Mouse (Mus musculus) limb, embryonic 15.5 days (tissue): ENCODE measurements around the gene Tbc1d10c. TPM values are rescaled to one million over a fixed set of nuclear protein-coding genes. Genes with fewer than 3 reads are reported as not detected.
"Not testable (repeated sequence)": the region's sequence is repeated elsewhere in the genome, so short reads cannot be mapped to it uniquely, and the experiment has no call there.

ENCODE experiments used
- ATAC-seq: fragments of 200-750 bp; cut with Nextera tagmentation; 2 replicates; pipeline ENCODE4 v1.8.0; 2017; ENCODE audit warnings: low read depth, moderate TSS enrichment; ENCODE audit not compliant: insufficient number of reproducible peaks, low FRiP score, low TSS enrichment
- H3K27ac ChIP-seq: fragments of 300-500 bp; sonication (generic); 2 replicates; pipeline ENCODE4 v1.5.1; 2015; ENCODE audit warnings: moderate library complexity, mild to moderate bottlenecking, inconsistent platforms
- H3K27me3 ChIP-seq: fragments of 300-500 bp; sonication (generic); 2 replicates; pipeline ENCODE4 v1.6.1; 2015; ENCODE audit warnings: inconsistent platforms
- H3K36me3 ChIP-seq: fragments of 300-500 bp; sonication (generic); 2 replicates; pipeline ENCODE4 v1.6.1; 2015; ENCODE audit warnings: inconsistent platforms
- H3K4me1 ChIP-seq: fragments of 300-500 bp; sonication (generic); 2 replicates; pipeline ENCODE4 v1.6.1; 2015; ENCODE audit warnings: inconsistent platforms
- H3K4me2 ChIP-seq: fragments of 300-500 bp; sonication (generic); 2 replicates; pipeline ENCODE4 v1.6.1; 2015; ENCODE audit warnings: mild to moderate bottlenecking, inconsistent platforms
- H3K4me3 ChIP-seq: fragments of 300-500 bp; sonication (generic); 2 replicates; pipeline ENCODE4 v1.5.1; 2015; ENCODE audit warnings: mild to moderate bottlenecking, inconsistent platforms
- H3K9ac ChIP-seq: fragments of 300-500 bp; sonication (generic); 2 replicates; pipeline ENCODE4 v1.6.1; 2015; ENCODE audit warnings: inconsistent platforms
- H3K9me3 ChIP-seq: fragments of 300-500 bp; sonication (generic); 2 replicates; pipeline ENCODE4 v1.6.1; 2016; ENCODE audit warnings: inconsistent platforms
- WGBS: fragments of 180-500 bp; shearing (Covaris S2); methylation state at CpG from one replicate; pipeline ENCODE4 v1.1.7; 2015; 5-methylcytosine and 5-hydroxymethylcytosine counted together
- polyA plus RNA-seq: library from polyadenylated mRNA; unstranded; fragments of >200 nt; fragmentation: Nextera tagmentation; extraction: Ambion mirVana; gene quantifications from 2 replicates; pipeline ENCODE4 v1.2.1, GENCODE M21; 2015

Tbc1d10c gene
- polyA plus RNA-seq, 1 experiment from 2014 or later: 4.5 TPM

DNA sequence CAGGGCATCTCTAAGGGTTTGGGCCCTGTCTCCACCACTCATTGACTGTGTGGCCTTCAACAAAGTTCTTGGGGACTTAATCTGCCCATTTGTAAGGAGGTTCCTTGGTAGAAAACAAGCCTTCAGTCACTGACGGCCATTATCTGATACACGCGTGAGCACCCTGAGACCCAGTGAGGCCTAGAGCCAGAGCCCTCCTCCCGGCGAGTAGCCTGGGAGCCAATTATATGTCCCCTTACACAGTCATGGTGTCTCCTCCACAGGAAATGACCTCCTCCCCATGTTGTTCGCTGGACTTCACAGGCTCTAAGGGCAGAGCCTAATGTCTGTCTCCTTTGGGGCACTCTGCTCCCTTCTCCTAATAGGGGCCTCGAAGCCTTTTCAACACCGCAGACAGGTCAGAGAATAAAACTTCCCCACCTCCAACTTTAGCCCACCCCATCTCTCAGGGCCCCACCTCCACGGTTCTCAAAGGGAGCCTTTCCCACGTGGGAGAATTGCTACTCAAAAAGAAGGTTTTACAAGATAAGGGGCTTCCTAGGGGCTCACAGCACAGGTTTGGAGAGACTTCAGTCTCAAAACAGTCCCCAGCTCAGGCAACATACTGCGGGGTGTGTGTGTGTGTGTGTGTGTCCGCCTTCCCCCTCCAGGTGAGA lies 44.6 kb downstream of the Tbc1d10c start:
- H3K27me3 ChIP-seq: no peaks in the 10 kb centered on the region
- no peak overlapping the region for H3K27ac ChIP-seq
- WGBS: 61% methylated on average over 12 of the region's 12 CpGs
- H3K9ac ChIP-seq: no peak overlapping the region
- peaks cover 22% of the 10 kb centered on the region for H3K4me1 ChIP-seq
- no peak overlapping the region for H3K4me3 ChIP-seq
- H3K4me2 ChIP-seq: no peak overlapping the region
- ATAC-seq: no peak
- no peaks in the 10 kb centered on the region for H3K9me3 ChIP-seq
- H3K36me3 ChIP-seq: peaks cover 18% of the 10 kb centered on the region

DNA sequence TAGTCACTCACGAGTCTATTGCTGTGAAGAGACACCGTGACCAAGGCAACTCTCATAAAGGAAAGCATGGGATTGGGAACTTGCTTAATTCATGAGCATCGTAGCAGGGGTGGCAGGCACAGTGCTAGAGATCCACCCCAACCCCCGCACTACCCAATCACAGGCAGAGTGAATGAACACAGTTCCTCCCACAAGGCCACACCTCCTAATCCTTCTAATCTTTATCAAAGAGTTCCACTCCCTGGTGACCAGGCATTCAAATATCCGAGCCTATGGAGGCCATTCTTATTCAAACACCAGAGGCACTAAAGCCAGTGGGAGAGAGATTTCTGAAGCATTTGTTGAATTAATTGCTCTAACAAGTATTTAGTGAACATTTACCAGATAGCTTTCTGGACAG lies 45.1 kb downstream of the Tbc1d10c start:
- H3K4me3 ChIP-seq: no peak overlapping the region
- 86% methylated on average over 5 of the region's 5 CpGs for WGBS
- no peaks in the 10 kb centered on the region for H3K9me3 ChIP-seq
- H3K4me2 ChIP-seq: no peak overlapping the region
- no peaks in the 10 kb centered on the region for H3K27me3 ChIP-seq
- H3K36me3 ChIP-seq: peaks cover 13% of the 10 kb centered on the region
- no peak for ATAC-seq
- H3K27ac ChIP-seq: no peak overlapping the region
- H3K9ac ChIP-seq: no peak overlapping the region
- peaks cover 22% of the 10 kb centered on the region for H3K4me1 ChIP-seq

DNA sequence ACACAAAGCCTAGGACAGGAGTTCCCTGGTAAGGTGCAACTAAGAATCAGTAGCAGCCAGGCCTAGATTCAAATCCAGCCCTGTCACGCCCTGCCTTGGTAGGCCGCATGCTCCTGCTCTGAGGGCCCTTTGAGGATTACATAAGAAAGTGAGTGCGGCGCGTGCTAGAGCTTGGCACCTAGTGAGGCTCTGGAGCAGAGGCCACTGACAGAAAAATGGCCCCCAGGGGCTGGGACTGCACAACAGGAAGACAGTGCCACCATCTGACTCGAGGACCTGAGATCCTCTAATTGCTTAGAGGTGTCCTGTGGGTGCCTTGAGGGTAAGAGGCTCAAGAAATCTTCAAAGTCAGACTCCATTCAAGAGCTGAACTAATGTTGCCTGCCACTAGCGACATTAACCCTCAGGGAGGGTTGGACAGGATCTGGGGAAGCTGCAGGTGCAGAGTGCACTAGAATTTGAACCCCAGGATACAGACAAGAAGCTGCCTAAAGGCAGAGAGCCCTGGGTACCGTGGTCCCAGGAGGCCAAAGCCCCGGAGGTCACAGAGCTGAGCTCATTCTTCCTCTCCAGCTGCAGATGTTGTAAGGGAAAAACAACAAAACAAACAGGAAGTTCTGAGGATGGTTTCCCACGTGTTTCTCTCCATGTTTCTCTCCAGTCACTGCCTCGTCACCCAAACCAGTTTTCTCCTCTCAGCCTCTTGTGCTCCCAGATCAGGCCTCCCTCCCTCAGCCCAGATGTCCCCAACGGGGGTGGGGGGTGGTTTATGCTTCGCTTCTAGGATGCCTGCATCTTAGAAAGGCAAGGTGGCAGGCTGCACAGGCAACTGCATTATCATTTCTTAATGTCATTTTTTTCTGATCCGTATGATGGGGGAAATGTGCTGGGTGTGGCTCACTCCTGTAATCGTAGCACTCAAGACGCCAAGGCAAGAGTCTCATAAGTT lies 46.3 kb downstream of the Tbc1d10c start:
- no peak for ATAC-seq
- no peak overlapping the region for H3K27ac ChIP-seq
- H3K4me1 ChIP-seq: peaks cover 17% of the 10 kb centered on the region
- no peaks in the 10 kb centered on the region for H3K9me3 ChIP-seq
- 77% methylated on average over 16 of the region's 16 CpGs for WGBS
- H3K27me3 ChIP-seq: no peaks in the 10 kb centered on the region
- no peak overlapping the region for H3K4me3 ChIP-seq
- no peak overlapping the region for H3K4me2 ChIP-seq
- H3K9ac ChIP-seq: no peak overlapping the region
- H3K36me3 ChIP-seq: peaks cover 1% of the 10 kb centered on the region

DNA sequence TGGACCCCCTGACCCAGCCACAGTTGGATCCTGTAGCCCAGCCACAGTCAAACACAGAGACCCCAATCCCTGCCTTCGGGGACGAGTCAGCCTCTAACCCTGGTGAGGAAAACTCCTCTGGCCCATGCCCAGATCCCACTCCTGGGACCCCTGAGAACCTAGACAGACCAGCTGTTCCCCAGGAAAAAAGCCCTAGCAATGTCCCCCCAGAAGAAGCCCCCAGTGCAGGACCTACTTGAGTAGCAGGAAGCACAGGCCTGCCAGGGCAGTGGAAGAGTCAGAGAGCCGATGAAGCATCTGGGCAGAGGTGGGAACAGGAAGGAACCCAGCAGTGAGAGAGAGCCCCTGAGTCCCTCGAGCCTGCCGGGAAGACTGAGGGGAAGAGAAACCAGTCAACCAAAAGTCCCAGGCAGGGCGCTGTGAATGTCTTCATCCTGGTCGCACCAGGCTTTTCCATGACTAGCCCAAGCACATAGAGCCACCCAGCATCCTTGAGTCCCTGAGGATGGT lies 47.3 kb downstream of the Tbc1d10c start, which contains the start of gene Cabp4:
TSS of gene Cabp4 (minus strand) at position 275 of the 510 bp plus-strand sequence.
- H3K4me2 ChIP-seq: no peak within 1 kb of the TSS
- ATAC-seq: no peak
- H3K27me3 ChIP-seq: no peaks in the 10 kb centered on the region
- H3K9me3 ChIP-seq: no peaks in the 10 kb centered on the region
- peaks cover 7% of the 10 kb centered on the region for H3K4me1 ChIP-seq
- WGBS: 77% methylated on average over 7 of the region's 7 CpGs
- no peak within 1 kb of the TSS for H3K4me3 ChIP-seq
- H3K9ac ChIP-seq: no peak within 1 kb of the TSS
- H3K27ac ChIP-seq: no peak within 1 kb of the TSS
- no peaks in the 10 kb centered on the region for H3K36me3 ChIP-seq

DNA sequence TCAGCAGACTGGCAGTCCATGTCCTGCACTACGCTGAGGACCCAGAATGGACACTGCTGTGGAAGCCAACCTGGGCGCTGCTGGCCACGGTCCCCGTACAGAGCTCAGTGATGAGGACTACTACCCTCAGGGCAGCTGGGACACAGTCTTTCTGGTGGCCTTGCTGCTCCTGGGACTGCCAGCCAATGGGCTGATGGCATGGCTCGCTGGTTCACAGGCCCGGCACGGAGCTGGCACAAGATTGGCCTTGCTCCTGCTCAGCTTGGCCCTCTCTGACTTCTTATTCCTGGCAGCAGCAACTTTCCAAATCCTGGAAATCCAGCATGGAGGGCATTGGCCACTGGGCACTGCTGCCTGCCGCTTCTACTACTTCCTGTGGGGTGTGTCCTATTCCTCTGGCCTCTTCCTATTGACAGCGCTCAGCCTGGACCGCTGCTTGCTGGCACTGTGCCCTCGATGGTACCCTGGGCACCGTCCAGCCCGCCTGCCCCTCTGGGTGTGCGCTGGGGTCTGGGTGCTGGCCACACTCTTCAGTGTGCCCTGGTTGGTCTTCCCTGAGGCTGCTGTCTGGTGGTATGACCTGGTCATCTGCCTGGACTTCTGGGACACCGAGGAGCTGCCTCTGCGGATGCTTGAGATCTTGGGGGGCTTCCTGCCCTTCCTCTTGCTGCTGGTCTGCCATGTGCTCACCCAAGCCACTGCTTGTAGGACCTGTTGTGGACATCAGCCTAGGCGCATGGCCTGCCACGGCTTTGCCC lies 48.5 kb downstream of the Tbc1d10c start:
- Histone ChIP-seq H3K4me2 (no peak overlapping the region), H3K27ac (no peak overlapping the region), H3K4me3 (no peak overlapping the region), H3K27me3 (no peaks in the 10 kb centered on the region), H3K9me3 (no peaks in the 10 kb centered on the region), H3K4me1 (peaks cover 1% of the 10 kb centered on the region; the same call in 1 of the 2 replicates), H3K36me3 (no peaks in the 10 kb centered on the region), H3K9ac (no peak overlapping the region)
- no peak for ATAC-seq
- WGBS: 91% methylated on average over 18 of the region's 18 CpGs

DNA sequence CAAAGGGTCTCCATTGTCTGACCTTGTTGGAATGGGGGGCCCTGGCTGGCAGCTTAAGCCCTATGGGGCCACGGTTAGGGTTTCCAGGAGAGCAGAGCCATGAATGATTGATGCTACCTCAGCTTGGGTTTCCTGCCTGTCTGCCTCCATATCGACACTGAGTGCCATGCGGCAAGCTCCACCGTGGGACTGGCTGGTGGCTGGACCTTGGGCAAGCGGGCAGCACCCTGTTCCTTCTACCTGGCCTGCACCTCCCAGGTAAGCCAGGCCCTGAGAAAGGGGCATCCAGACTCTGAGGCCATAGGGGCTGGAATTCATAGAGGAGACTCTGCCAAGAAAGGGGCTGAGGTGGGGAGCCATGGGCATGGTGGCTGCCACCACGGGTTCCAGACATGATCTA lies 50.9 kb downstream of the Tbc1d10c start:
- H3K36me3 ChIP-seq: no peaks in the 10 kb centered on the region
- no peak overlapping the region for H3K9ac ChIP-seq
- H3K27ac ChIP-seq: no peak overlapping the region
- H3K4me2 ChIP-seq: no peak overlapping the region
- no peaks in the 10 kb centered on the region for H3K27me3 ChIP-seq
- H3K4me3 ChIP-seq: no peak overlapping the region
- no peak for ATAC-seq
- no peaks in the 10 kb centered on the region for H3K4me1 ChIP-seq
- 79% methylated on average over 6 of the region's 6 CpGs for WGBS
- H3K9me3 ChIP-seq: no peaks in the 10 kb centered on the region

- H3K4me1 ChIP-seq: no peaks in the 10 kb centered on the region
- no peak within 1 kb of the TSS for H3K4me2 ChIP-seq
- H3K36me3 ChIP-seq: no peaks in the 10 kb centered on the region
- no peak within 1 kb of the TSS for H3K27ac ChIP-seq
- no peak within 1 kb of the TSS for H3K9ac ChIP-seq
- H3K4me3 ChIP-seq: no peak within 1 kb of the TSS
- no peaks in the 10 kb centered on the region for H3K27me3 ChIP-seq
- no peaks in the 10 kb centered on the region for H3K9me3 ChIP-seq
- 74% methylated on average over 2 of the region's 2 CpGs for WGBS
- ATAC-seq: no peak
These were observed 51.6 kb downstream of the Tbc1d10c start, which contains the start of gene Gpr152 for GRCm38 (mm10) chr19:4139446-4139845. Gene Gpr152, plus strand, starts transcription at chr19:4139787.

DNA sequence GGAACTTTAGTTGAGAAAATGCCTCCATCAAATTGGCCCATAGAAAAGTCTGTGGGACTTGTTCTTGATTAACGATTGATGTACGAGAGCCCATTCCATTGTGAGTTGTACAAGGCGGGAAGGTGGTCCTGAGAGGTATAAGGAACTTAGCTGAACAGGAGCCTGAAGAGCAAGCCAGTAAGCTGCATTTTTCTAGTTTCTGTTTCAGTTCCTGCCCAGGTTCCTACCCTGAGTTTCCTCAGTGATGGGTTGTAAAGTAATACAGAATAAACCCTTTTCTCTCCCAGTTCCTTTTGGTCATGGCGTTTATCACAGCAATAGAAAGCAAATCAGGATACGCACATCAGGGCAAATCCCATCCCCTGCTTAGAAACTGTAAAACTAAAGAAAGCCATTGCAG lies 53.2 kb downstream of the Tbc1d10c start:
- Histone ChIP-seq H3K27ac (no peak overlapping the region), H3K27me3 (no peaks in the 10 kb centered on the region), H3K4me2 (no peak overlapping the region), H3K9ac (no peak overlapping the region), H3K9me3 (no peaks in the 10 kb centered on the region), H3K4me1 (no peaks in the 10 kb centered on the region), H3K4me3 (no peak overlapping the region), H3K36me3 (peaks cover 5% of the 10 kb centered on the region)
- WGBS: 80% methylated on average over 5 of the region's 5 CpGs
- ATAC-seq: no peak

DNA sequence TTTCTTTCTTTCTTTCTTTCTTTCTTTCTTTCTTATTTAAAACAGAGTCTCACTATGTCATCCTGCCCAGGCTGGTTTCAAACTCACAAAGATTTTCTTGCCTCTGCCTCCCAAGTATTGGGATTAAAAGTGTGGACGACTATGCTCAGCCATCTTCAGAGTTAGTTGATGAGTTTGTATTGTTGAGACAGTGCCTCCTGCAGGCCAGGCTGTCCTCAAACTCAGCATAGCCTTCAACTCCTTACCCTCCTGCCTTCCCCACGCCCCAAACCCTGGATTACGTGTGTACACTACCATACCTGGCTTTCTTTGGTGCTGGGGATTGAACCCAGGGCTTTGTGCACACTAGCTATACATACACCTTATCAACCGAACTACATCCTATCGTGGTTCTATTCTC lies 54.6 kb downstream of the Tbc1d10c start:
- H3K4me2 ChIP-seq: no peak overlapping the region
- 76% methylated on average over 5 of the region's 5 CpGs for WGBS
- no peak overlapping the region for H3K27ac ChIP-seq
- no peaks in the 10 kb centered on the region for H3K27me3 ChIP-seq
- H3K4me3 ChIP-seq: no peak overlapping the region
- no peaks in the 10 kb centered on the region for H3K4me1 ChIP-seq
- H3K9ac ChIP-seq: no peak overlapping the region
- ATAC-seq: no peak
- no peaks in the 10 kb centered on the region for H3K9me3 ChIP-seq
- peaks cover 20% of the 10 kb centered on the region for H3K36me3 ChIP-seq

- H3K4me3 ChIP-seq, H3K27ac ChIP-seq, ATAC-seq, H3K27me3 ChIP-seq, H3K9ac ChIP-seq, H3K9me3 ChIP-seq, H3K4me2 ChIP-seq, H3K4me1 ChIP-seq: not testable (repeated sequence)
- H3K36me3 ChIP-seq: peaks cover 25% of the 10 kb centered on the region
- 24% methylated on average over 8 of the region's 8 CpGs for WGBS
These were observed 55.1 kb downstream of the Tbc1d10c start for GRCm38 (mm10) chr19:4135963-4136345.

GRCm38 (mm10) chr19:4135229-4135962 lies 55.7 kb downstream of the Tbc1d10c start:
- H3K27ac ChIP-seq, H3K27me3 ChIP-seq, H3K9me3 ChIP-seq, H3K4me1 ChIP-seq, H3K9ac ChIP-seq, H3K4me3 ChIP-seq, H3K4me2 ChIP-seq, ATAC-seq: not testable (repeated sequence)
- H3K36me3 ChIP-seq: peaks cover 30% of the 10 kb centered on the region
- WGBS: 76% methylated on average over 6 of the region's 6 CpGs
